ENCODE assay signal across 13 mouse cellular contexts in the genomic region with DNA sequence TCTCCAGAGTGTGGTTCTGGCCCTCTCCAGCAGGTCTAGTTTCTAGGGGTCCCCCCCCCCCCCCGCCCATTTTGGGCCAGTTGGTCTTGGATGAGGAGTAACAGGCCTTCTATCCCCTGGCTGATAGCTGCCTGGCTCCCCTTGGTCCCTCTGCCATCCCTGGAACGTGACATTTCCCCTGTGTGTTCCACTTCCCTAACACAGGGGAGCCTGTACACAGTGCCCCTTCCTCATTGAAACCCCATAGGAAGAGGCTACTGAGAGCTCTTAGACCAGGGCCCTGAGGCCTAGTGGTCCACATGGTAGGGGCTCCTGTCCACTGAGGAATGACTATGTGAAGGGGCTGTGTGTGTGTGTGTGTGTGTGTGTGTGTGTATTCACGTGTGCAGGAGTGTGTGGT. TPM values are rescaled to one million over a fixed set of nuclear protein-coding genes. Genes with fewer than 3 reads are reported as not detected.
DNase-seq lines count a peak whose midpoint lies in the region; ATAC-seq lines count a peak whose summit lies in the region.
"Had no signal": no experiment of that assay in that cellular context is flagged by ENCODE, and none has a peak within 500 bp of the region (broad histone marks: within the 10 kb centered on the region; RNA-seq: fewer than 3 reads in every experiment).

No protein-coding gene starts in this region.

- no peak overlapping the region for H3K27ac ChIP-seq in hindbrain, embryonic 12.5 days
- no peak overlapping the region for H3K27ac ChIP-seq in hindbrain, embryonic 14.5 days
- H3K27ac ChIP-seq in midbrain, embryonic 13.5 days: 0 out of 2 replicates have a peak overlapping the region, but pooled peaks have one; percentile 80
- no peak overlapping the region for H3K27ac ChIP-seq in midbrain, embryonic 15.5 days
- peak overlapping the region; percentile 92; the same call in 1 of the 2 replicates for H3K27ac ChIP-seq in stomach, embryonic 16.5 days (ENCODE audit: low read length)

- DNase-seq in adrenal gland, postnatal 10 days: peak; percentile 8
- DNase-seq in adrenal gland, postnatal 4 days (ENCODE audit: low spot score in 2 of 2): no peak
- DNase-seq in hindbrain, embryonic 14.5 days (ENCODE audit: low spot score): no peak
- DNase-seq: cerebellum, adult 8-10 months; layer of hippocampus, postnatal 36 days; lung, postnatal 10 days; thymus, postnatal 4 days had no signal

- ATAC-seq in hindbrain, embryonic 12.5 days (ENCODE audit: low FRiP score): no peak
- no peak for ATAC-seq in hindbrain, embryonic 14.5 days (ENCODE audit: low FRiP score)
- ATAC-seq in midbrain, embryonic 13.5 days: no peak
- ATAC-seq in midbrain, embryonic 15.5 days (replicated peaks): no peak
- no peak for ATAC-seq in stomach, embryonic 16.5 days (ENCODE audit: insufficient read depth, low FRiP score)
- ATAC-seq in cerebellum, adult (ENCODE audit: insufficient number of reproducible peaks, low FRiP score, low TSS enrichment): no peak

- 0 out of 2 replicates have a peak overlapping the region, but pooled peaks have one; percentile 15 for H3K9ac ChIP-seq in hindbrain, embryonic 12.5 days
- no peak overlapping the region for H3K9ac ChIP-seq in hindbrain, embryonic 14.5 days
- H3K9ac ChIP-seq in midbrain, embryonic 13.5 days (replicated peaks): no peak overlapping the region
- H3K9ac ChIP-seq in midbrain, embryonic 15.5 days: no peak overlapping the region
- H3K9ac ChIP-seq in stomach, embryonic 16.5 days (ENCODE audit: low read length): 0 out of 2 replicates have a peak overlapping the region, but pooled peaks have one; percentile 1
- H3K9ac ChIP-seq: embryonic facial prominence, embryonic 12.5 days had no signal

- H3K4me1 ChIP-seq in hindbrain, embryonic 12.5 days: peaks cover 75% of the 10 kb centered on the region
- H3K4me1 ChIP-seq in hindbrain, embryonic 14.5 days (replicated peaks; ENCODE audit: control insufficient read depth, insufficient read depth, low read length): peaks cover 64% of the 10 kb centered on the region
- H3K4me1 ChIP-seq in midbrain, embryonic 13.5 days (replicated peaks): peaks cover 79% of the 10 kb centered on the region
- peaks cover 59% of the 10 kb centered on the region for H3K4me1 ChIP-seq in midbrain, embryonic 15.5 days
- peaks cover 69% of the 10 kb centered on the region for H3K4me1 ChIP-seq in stomach, embryonic 16.5 days (ENCODE audit: control insufficient read depth, insufficient read depth, low read length)

- H3K4me2 ChIP-seq in hindbrain, embryonic 12.5 days (replicated peaks): no peak overlapping the region
- H3K4me2 ChIP-seq in hindbrain, embryonic 14.5 days (replicated peaks): no peak overlapping the region
- H3K4me2 ChIP-seq in midbrain, embryonic 13.5 days (replicated peaks): no peak overlapping the region
- H3K4me2 ChIP-seq in midbrain, embryonic 15.5 days: no peak overlapping the region
- H3K4me2 ChIP-seq in stomach, embryonic 16.5 days (ENCODE audit: low read depth, low read length): no peak overlapping the region
- H3K4me2 ChIP-seq: embryonic facial prominence, embryonic 12.5 days had no signal

- H3K27me3 ChIP-seq in hindbrain, embryonic 12.5 days: no peaks in the 10 kb centered on the region
- H3K27me3 ChIP-seq in hindbrain, embryonic 14.5 days (ENCODE audit: control insufficient read depth, insufficient read depth, low read length): no peaks in the 10 kb centered on the region
- H3K27me3 ChIP-seq in midbrain, embryonic 13.5 days: no peaks in the 10 kb centered on the region
- no peaks in the 10 kb centered on the region for H3K27me3 ChIP-seq in midbrain, embryonic 15.5 days (replicated peaks)
- no peaks in the 10 kb centered on the region for H3K27me3 ChIP-seq in stomach, embryonic 16.5 days (ENCODE audit: control insufficient read depth, insufficient read depth, low read length)
- H3K27me3 ChIP-seq: embryonic facial prominence, embryonic 12.5 days had no signal

- H3K4me3 ChIP-seq in hindbrain, embryonic 12.5 days: no peak overlapping the region
- H3K4me3 ChIP-seq in hindbrain, embryonic 14.5 days (replicated peaks; ENCODE audit: low read length): no peak overlapping the region
- no peak overlapping the region for H3K4me3 ChIP-seq in midbrain, embryonic 13.5 days (replicated peaks)
- H3K4me3 ChIP-seq in midbrain, embryonic 15.5 days: no peak overlapping the region
- no peak overlapping the region for H3K4me3 ChIP-seq in stomach, embryonic 16.5 days (replicated peaks; ENCODE audit: low read length)
- H3K4me3 ChIP-seq: embryonic facial prominence, embryonic 12.5 days had no signal

- 73% methylated on average over 3 of the region's 3 CpGs for WGBS in hindbrain, embryonic 12.5 days
- WGBS in hindbrain, embryonic 14.5 days: 63% methylated on average over 3 of the region's 3 CpGs
- WGBS in midbrain, embryonic 13.5 days: 58% methylated on average over 3 of the region's 3 CpGs
- WGBS in midbrain, embryonic 15.5 days: 78% methylated on average over 2 of the region's 3 CpGs
- 65% methylated on average over 3 of the region's 3 CpGs for WGBS in stomach, embryonic 16.5 days

- H3K9me3 ChIP-seq in hindbrain, embryonic 12.5 days (replicated peaks): no peaks in the 10 kb centered on the region
- no peaks in the 10 kb centered on the region for H3K9me3 ChIP-seq in hindbrain, embryonic 14.5 days (ENCODE audit: control insufficient read depth, low read length)
- no peaks in the 10 kb centered on the region for H3K9me3 ChIP-seq in midbrain, embryonic 13.5 days
- no peaks in the 10 kb centered on the region for H3K9me3 ChIP-seq in midbrain, embryonic 15.5 days
- no peaks in the 10 kb centered on the region for H3K9me3 ChIP-seq in stomach, embryonic 16.5 days (replicated peaks; ENCODE audit: control insufficient read depth, low read length)
- H3K9me3 ChIP-seq: embryonic facial prominence, embryonic 12.5 days had no signal

- no peaks in the 10 kb centered on the region for H3K36me3 ChIP-seq in hindbrain, embryonic 12.5 days
- no peaks in the 10 kb centered on the region for H3K36me3 ChIP-seq in hindbrain, embryonic 14.5 days (replicated peaks; ENCODE audit: control insufficient read depth, insufficient read depth)
- H3K36me3 ChIP-seq in midbrain, embryonic 13.5 days: no peaks in the 10 kb centered on the region
- H3K36me3 ChIP-seq in midbrain, embryonic 15.5 days (replicated peaks): no peaks in the 10 kb centered on the region
- no peaks in the 10 kb centered on the region for H3K36me3 ChIP-seq in stomach, embryonic 16.5 days (ENCODE audit: control insufficient read depth, insufficient read depth, low read length)
- H3K36me3 ChIP-seq: embryonic facial prominence, embryonic 12.5 days had no signal

RNA-seq across cellular contexts. Expression of a gene that starts 36.5 kb away (rescaled TPM):
- 10 to 100 TPM; 86.7 to 96.5 TPM for total RNA-seq in adrenal gland, postnatal 10 days (2021)
- total RNA-seq in adrenal gland, postnatal 4 days (2021): 100 to 1,000 TPM; 105 to 110 TPM
- 71.8 and 73.7 TPM in 2 replicates for polyA plus RNA-seq in hindbrain, embryonic 12.5 days (2016; fragmentation: Nextera tagmentation; extraction: Ambion mirVana)
- 73.5 and 76.7 TPM in 2 replicates for polyA plus RNA-seq in hindbrain, embryonic 14.5 days (2014; fragmentation: Nextera tagmentation; extraction: Ambion mirVana)
- 64.9 and 70.0 TPM in 2 replicates for polyA plus RNA-seq in midbrain, embryonic 13.5 days (2015; fragmentation: Nextera tagmentation; extraction: Ambion mirVana)
- polyA plus RNA-seq in midbrain, embryonic 15.5 days (2015; fragmentation: Nextera tagmentation; extraction: Ambion mirVana): 87.6 and 94.7 TPM in 2 replicates
- 66.3 and 67.8 TPM in 2 replicates for polyA plus RNA-seq in stomach, embryonic 16.5 days (2015; fragmentation: Nextera tagmentation; extraction: Ambion mirVana)

Comparison
In these comparisons a context has a peak if more than half of its experiments do, and no peak if none do; other contexts are left out.
1. H3K27ac ChIP-seq: peak in midbrain, embryonic 13.5 days (single experiment) and stomach, embryonic 16.5 days (single experiment); none in hindbrain, embryonic 12.5 days (single experiment), hindbrain, embryonic 14.5 days (single experiment) and midbrain, embryonic 15.5 days (single experiment).
2. H3K9ac ChIP-seq: peak in hindbrain, embryonic 12.5 days (single experiment) and stomach, embryonic 16.5 days (single experiment); none in hindbrain, embryonic 14.5 days (single experiment), midbrain, embryonic 13.5 days (single experiment) and midbrain, embryonic 15.5 days (single experiment).